Mouse (Mus musculus) forebrain, postnatal 0 days (tissue): ENCODE data around the gene Plcl1. TPM values are rescaled to one million over a fixed set of nuclear protein-coding genes. Genes with fewer than 3 reads are reported as not detected.

Experiments
- ATAC-seq: fragments of 200-750 bp; cut with Nextera tagmentation; 2 replicates; pipeline ENCODE4 v1.8.0; 2017; ENCODE audit warnings: mild to moderate bottlenecking, moderate library complexity
- DNase-seq: peaks from one replicate; pipeline ENCODE4 v3.0.0-alpha.2; 2015
- H3K27ac ChIP-seq: fragments of 300-500 bp; sonication (generic); 2 replicates; pipeline ENCODE4 v1.5.1; 2014; ENCODE audit warnings: low read depth, mild to moderate bottlenecking, antibody characterized with exemption, low read length, moderate library complexity, mixed read lengths
- H3K27me3 ChIP-seq: fragments of 300-500 bp; sonication (generic); 2 replicates; pipeline ENCODE4 v1.6.1; 2014; ENCODE audit warnings: mild to moderate bottlenecking, low read length, mixed read lengths; ENCODE audit not compliant: insufficient read depth
- H3K36me3 ChIP-seq: fragments of 300-500 bp; sonication (generic); 2 replicates; pipeline ENCODE4 v1.6.1; 2014; ENCODE audit warnings: mild to moderate bottlenecking, moderate library complexity; ENCODE audit not compliant: insufficient read depth
- H3K4me1 ChIP-seq: fragments of 300-500 bp; sonication (generic); 2 replicates; pipeline ENCODE4 v1.6.1; 2014; ENCODE audit warnings: antibody characterized with exemption; ENCODE audit not compliant: insufficient read depth
- H3K4me2 ChIP-seq: fragments of 300-500 bp; sonication (generic); 2 replicates; pipeline ENCODE4 v1.6.1; 2014; ENCODE audit warnings: low read depth, mild to moderate bottlenecking, moderate library complexity
- H3K4me3 ChIP-seq: fragments of 300-500 bp; sonication (generic); 2 replicates; pipeline ENCODE4 v1.5.1; 2014; ENCODE audit warnings: low read depth, low read length, mixed read lengths
- H3K9ac ChIP-seq: fragments of 300-500 bp; sonication (generic); 2 replicates; pipeline ENCODE4 v1.6.1; 2014; ENCODE audit warnings: mild to moderate bottlenecking
- H3K9me3 ChIP-seq: fragments of 300-500 bp; sonication (generic); 2 replicates; pipeline ENCODE4 v1.6.1; 2016; ENCODE audit warnings: low read length
- CTCF ChIP-seq: sonication (generic); IDR thresholded peaks from 2 replicates; pipeline ENCODE4 v1.5.1; 2016; ENCODE audit warnings: antibody characterized with exemption, control low read depth, low read depth
- WGBS: fragments of 180-500 bp; shearing (Covaris S2); extraction: QIAGEN DNeasy Blood & Tissue Kit; methylation state at CpG from one replicate; pipeline ENCODE4 v1.1.7; 2014; 5-methylcytosine and 5-hydroxymethylcytosine counted together
- polyA plus RNA-seq: library from polyadenylated mRNA; unstranded; fragments of >200 nt; fragmentation: Nextera tagmentation; extraction: Ambion mirVana; gene quantifications from 2 replicates; pipeline ENCODE4 v1.2.1, GENCODE M21; 2015
- total RNA-seq: library from RNA; depleted of rRNA; stranded (reverse); fragments of >200 nt; gene quantifications from 2 replicates; pipeline ENCODE4 v1.2.3, GENCODE M21; 2014

The Plcl1 gene
- total and polyA plus RNA-seq, 2 experiments from 2014 or later: 3.0 to 7.7 TPM

- H3K9ac ChIP-seq: no peak overlapping the region
- no peaks in the 10 kb centered on the region for H3K27me3 ChIP-seq
- 86% methylated on average over 7 of the region's 7 CpGs for WGBS
- DNase-seq: no peak
- H3K36me3 ChIP-seq: no peaks in the 10 kb centered on the region
- no peak overlapping the region for H3K27ac ChIP-seq
- no peaks in the 10 kb centered on the region for H3K9me3 ChIP-seq
- H3K4me3 ChIP-seq: no peak overlapping the region
- peaks cover 4% of the 10 kb centered on the region; the same call in 1 of the 2 replicates for H3K4me1 ChIP-seq
- no peak for TF ChIP-seq CTCF
- ATAC-seq: no peak
- H3K4me2 ChIP-seq: no peak overlapping the region
These were observed 152.2 kb downstream of the Plcl1 start for GRCm38 (mm10) chr1:55557960-55558359.

- no peak for TF ChIP-seq CTCF
- H3K4me3 ChIP-seq: no peak overlapping the region
- no peak overlapping the region for H3K4me2 ChIP-seq
- no peak overlapping the region for H3K9ac ChIP-seq
- no peaks in the 10 kb centered on the region for H3K27me3 ChIP-seq
- no peak for DNase-seq
- no peak for ATAC-seq
- H3K9me3 ChIP-seq: no peaks in the 10 kb centered on the region
- no peak overlapping the region for H3K27ac ChIP-seq
- 81% methylated on average over 1 of the region's 1 CpGs for WGBS
- no peaks in the 10 kb centered on the region for H3K36me3 ChIP-seq
- peaks cover 4% of the 10 kb centered on the region; the same call in 1 of the 2 replicates for H3K4me1 ChIP-seq
These were observed 152.7 kb downstream of the Plcl1 start for GRCm38 (mm10) chr1:55558409-55558808.

GRCm38 (mm10) chr1:55559998-55560397 is 154.3 kb downstream of the Plcl1 start:
- peaks cover 4% of the 10 kb centered on the region; the same call in 1 of the 2 replicates for H3K4me1 ChIP-seq
- peak; percentile 69 for ATAC-seq

GRCm38 (mm10) chr1:55565933-55566332 is 160.2 kb downstream of the Plcl1 start:
- no peak for TF ChIP-seq CTCF
- H3K9me3 ChIP-seq: no peaks in the 10 kb centered on the region
- no peak overlapping the region for H3K9ac ChIP-seq
- H3K4me1 ChIP-seq: no peaks in the 10 kb centered on the region
- ATAC-seq: no peak
- H3K4me2 ChIP-seq: no peak overlapping the region
- WGBS: 68% methylated on average over 6 of the region's 6 CpGs
- H3K36me3 ChIP-seq: no peaks in the 10 kb centered on the region
- H3K4me3 ChIP-seq: no peak overlapping the region
- H3K27ac ChIP-seq: no peak overlapping the region
- no peak for DNase-seq
- H3K27me3 ChIP-seq: no peaks in the 10 kb centered on the region

More at GRCm38 (mm10) chr1:55559998-55560397, 154.3 kb downstream of the Plcl1 start:
- H3K36me3 ChIP-seq: no peaks in the 10 kb centered on the region
- H3K4me3 ChIP-seq: no peak overlapping the region
- H3K27ac ChIP-seq: no peak overlapping the region
- 55% methylated on average over 9 of the region's 9 CpGs for WGBS
- H3K27me3 ChIP-seq: no peaks in the 10 kb centered on the region
- H3K9ac ChIP-seq: no peak overlapping the region
- no peak for DNase-seq
- H3K4me2 ChIP-seq: no peak overlapping the region
- no peaks in the 10 kb centered on the region for H3K9me3 ChIP-seq
- TF ChIP-seq CTCF: no peak

GRCm38 (mm10) chr1:55567801-55568360 is 162.2 kb downstream of the Plcl1 start:
- peak; percentile 47; the same call in 1 of the 2 replicates for ATAC-seq
- no peak for TF ChIP-seq CTCF
- 71% methylated on average over 5 of the region's 5 CpGs for WGBS

GRCm38 (mm10) chr1:55570225-55570624 is 164.5 kb downstream of the Plcl1 start:
- TF ChIP-seq CTCF: no peak
- Histone ChIP-seq H3K9ac (no peak overlapping the region), H3K4me3 (no peak overlapping the region), H3K9me3 (no peaks in the 10 kb centered on the region), H3K4me2 (no peak overlapping the region), H3K36me3 (no peaks in the 10 kb centered on the region), H3K27me3 (no peaks in the 10 kb centered on the region), H3K27ac (no peak overlapping the region), H3K4me1 (no peaks in the 10 kb centered on the region)
- DNase-seq: no peak
- WGBS: 62% methylated on average over 5 of the region's 5 CpGs
- no peak for ATAC-seq

More at GRCm38 (mm10) chr1:55567801-55568360, 162.2 kb downstream of the Plcl1 start:
- Histone ChIP-seq H3K27ac (no peak overlapping the region), H3K4me2 (no peak overlapping the region), H3K9me3 (no peaks in the 10 kb centered on the region), H3K27me3 (no peaks in the 10 kb centered on the region), H3K4me1 (no peaks in the 10 kb centered on the region), H3K36me3 (no peaks in the 10 kb centered on the region), H3K4me3 (no peak overlapping the region), H3K9ac (no peak overlapping the region)
- DNase-seq: peak; percentile 18

GRCm38 (mm10) chr1:55571399-55571798 is 165.7 kb downstream of the Plcl1 start:
- ATAC-seq (no peak), DNase-seq (no peak)
- WGBS: 90% methylated on average over 4 of the region's 4 CpGs

More at GRCm38 (mm10) chr1:55571399-55571798, 165.7 kb downstream of the Plcl1 start:
- Histone ChIP-seq H3K4me3 (no peak overlapping the region), H3K27ac (no peak overlapping the region), H3K4me2 (no peak overlapping the region), H3K4me1 (no peaks in the 10 kb centered on the region), H3K9ac (no peak overlapping the region), H3K27me3 (no peaks in the 10 kb centered on the region), H3K9me3 (no peaks in the 10 kb centered on the region), H3K36me3 (no peaks in the 10 kb centered on the region)
- no peak for TF ChIP-seq CTCF
